Mouse (Mus musculus): ENCODE results near the gene Slc4a5. TPM values are rescaled to one million over a fixed set of nuclear protein-coding genes. Genes with fewer than 3 reads are reported as not detected.

Slc4a5 gene
- total RNA-seq, 1 experiment = 104 TPM

- Histone ChIP-seq H3K27ac (ENCODE audit: insufficient read depth, low read depth, low read length, poor library complexity, severe bottlenecking) (no peak overlapping the region), H3K9ac (ENCODE audit: insufficient read depth, low read depth, low read length, poor library complexity, severe bottlenecking) (no peak overlapping the region), H3K36me3 (ENCODE audit: control insufficient read depth, insufficient read depth, low read length, poor library complexity, severe bottlenecking) (no peaks in the 10 kb centered on the region), H3K4me3 (ENCODE audit: insufficient read depth in 1 of 2, low read depth in 1 of 2, low read length in 2 of 2, poor library complexity in 1 of 2, severe bottlenecking in 1 of 2) (no peak overlapping the region), H3K9me3 (ENCODE audit: control insufficient read depth, insufficient read depth, low read depth, low read length) (no peaks in the 10 kb centered on the region), H3K4me1 (ENCODE audit: control insufficient read depth in 2 of 2, insufficient read depth in 2 of 2, low read length in 2 of 2, poor library complexity in 1 of 2) (peaks cover 0 to 7% of the 10 kb centered on the region in 2 experiments; a peak in 2 of 4 replicates)
- in situ Hi-C loops (cut with MboI; ENCODE audit: low sequenced_read_pairs in 2 of 2, unreplicated experiment in 2 of 2) = no loop called here
- no peak for DNase-seq (ENCODE audit: low read depth, low spot score)
- TF ChIP-seq ZC3H11A (IDR thresholded peaks at IDR 0.05; ENCODE audit: borderline replicate concordance, low read depth, low read length) (no peak), CHD2 (IDR thresholded peaks at IDR 0.05; ENCODE audit: low read depth, low read length) (no peak), HCFC1 (IDR thresholded peaks at IDR 0.05; ENCODE audit: borderline replicate concordance, insufficient read depth, low read length) (no peak), MAFK (IDR thresholded peaks at IDR 0.05; ENCODE audit: insufficient read depth, low read depth, low read length) (no peak), ZNF384 (IDR thresholded peaks at IDR 0.05; ENCODE audit: low read depth, low read length) (no peak)
Observed at GRCm38 (mm10) chr6:83323652-83324419, 104.2 kb downstream of the Slc4a5 start.

- Histone ChIP-seq H3K9me3 (ENCODE audit: control insufficient read depth, insufficient read depth, low read depth, low read length) (no peaks in the 10 kb centered on the region), H3K4me1 (ENCODE audit: control insufficient read depth in 2 of 2, insufficient read depth in 2 of 2, low read length in 2 of 2, poor library complexity in 1 of 2) (peaks cover 0 to 7% of the 10 kb centered on the region in 2 experiments; a peak in 2 of 4 replicates), H3K36me3 (ENCODE audit: control insufficient read depth, insufficient read depth, low read length, poor library complexity, severe bottlenecking) (0 out of 2 replicates have a peak, but pooled peaks cover 2% of the 10 kb centered on the region), H3K4me3 (ENCODE audit: insufficient read depth in 1 of 2, low read depth in 1 of 2, low read length in 2 of 2, poor library complexity in 1 of 2, severe bottlenecking in 1 of 2) (peak within 1 kb of the TSS; percentile 81 to 95), H3K9ac (ENCODE audit: insufficient read depth, low read depth, low read length, poor library complexity, severe bottlenecking) (peak within 1 kb of the TSS; percentile 97), H3K27ac (ENCODE audit: insufficient read depth, low read depth, low read length, poor library complexity, severe bottlenecking) (peak within 1 kb of the TSS; percentile 64)
- in situ Hi-C loops (cut with MboI; ENCODE audit: low sequenced_read_pairs in 2 of 2, unreplicated experiment in 2 of 2) = no loop called here
- TF ChIP-seq ZC3H11A (IDR thresholded peaks at IDR 0.05; ENCODE audit: borderline replicate concordance, low read depth, low read length) = no peak
- peak; percentile 53; the same call in 1 of the 2 replicates for TF ChIP-seq HCFC1 (IDR thresholded peaks at IDR 0.05; ENCODE audit: borderline replicate concordance, insufficient read depth, low read length)
- no peak for TF ChIP-seq MAFK (IDR thresholded peaks at IDR 0.05; ENCODE audit: insufficient read depth, low read depth, low read length)
- no peak for TF ChIP-seq ZNF384 (IDR thresholded peaks at IDR 0.05; ENCODE audit: low read depth, low read length)
- TF ChIP-seq CHD2 (IDR thresholded peaks at IDR 0.05; ENCODE audit: low read depth, low read length) = peak; percentile 99
- peak; percentile 90 for DNase-seq (ENCODE audit: low read depth, low spot score)
Observed at GRCm38 (mm10) chr6:83325525-83326393, 106.1 kb downstream of the Slc4a5 start, which contains the start of the genes Mthfd2 and Mob1a. Gene Mthfd2, minus strand, starts transcription at chr6:83325908. Gene Mob1a, plus strand, starts transcription at chr6:83326016.

GRCm38 (mm10) chr6:83326394-83326736 is 106.7 kb downstream of the Slc4a5 start:
- Histone ChIP-seq H3K9ac (ENCODE audit: insufficient read depth, low read depth, low read length, poor library complexity, severe bottlenecking) (peak overlapping the region; percentile 97), H3K27ac (ENCODE audit: insufficient read depth, low read depth, low read length, poor library complexity, severe bottlenecking) (no peak overlapping the region), H3K36me3 (ENCODE audit: control insufficient read depth, insufficient read depth, low read length, poor library complexity, severe bottlenecking) (0 out of 2 replicates have a peak, but pooled peaks cover 2% of the 10 kb centered on the region), H3K9me3 (ENCODE audit: control insufficient read depth, insufficient read depth, low read depth, low read length) (no peaks in the 10 kb centered on the region), H3K4me3 (ENCODE audit: insufficient read depth in 1 of 2, low read depth in 1 of 2, low read length in 2 of 2, poor library complexity in 1 of 2, severe bottlenecking in 1 of 2) (peak overlapping the region; percentile 81 to 95), H3K4me1 (ENCODE audit: control insufficient read depth in 2 of 2, insufficient read depth in 2 of 2, low read length in 2 of 2, poor library complexity in 1 of 2) (peaks cover 0 to 7% of the 10 kb centered on the region in 2 experiments; a peak in 2 of 4 replicates)
- in situ Hi-C loops (cut with MboI; ENCODE audit: low sequenced_read_pairs in 2 of 2, unreplicated experiment in 2 of 2) = no loop called here
- TF ChIP-seq HCFC1 (IDR thresholded peaks at IDR 0.05; ENCODE audit: borderline replicate concordance, insufficient read depth, low read length) (no peak), CHD2 (IDR thresholded peaks at IDR 0.05; ENCODE audit: low read depth, low read length) (no peak), ZC3H11A (IDR thresholded peaks at IDR 0.05; ENCODE audit: borderline replicate concordance, low read depth, low read length) (no peak), ZNF384 (IDR thresholded peaks at IDR 0.05; ENCODE audit: low read depth, low read length) (no peak), MAFK (IDR thresholded peaks at IDR 0.05; ENCODE audit: insufficient read depth, low read depth, low read length) (no peak)
- DNase-seq (ENCODE audit: low read depth, low spot score) = no peak

- H3K27ac ChIP-seq (ENCODE audit: insufficient read depth, low read depth, low read length, poor library complexity, severe bottlenecking) = no peak overlapping the region
Observed at GRCm38 (mm10) chr6:83326761-83327160, 107.1 kb downstream of the Slc4a5 start.

More at GRCm38 (mm10) chr6:83326761-83327160, 107.1 kb downstream of the Slc4a5 start:
- DNase-seq (ENCODE audit: low read depth, low spot score) = no peak
- in situ Hi-C loops (cut with MboI; ENCODE audit: low sequenced_read_pairs in 2 of 2, unreplicated experiment in 2 of 2) = no loop called here
- Histone ChIP-seq H3K4me1 (ENCODE audit: control insufficient read depth in 2 of 2, insufficient read depth in 2 of 2, low read length in 2 of 2, poor library complexity in 1 of 2) (peaks cover 0 to 7% of the 10 kb centered on the region in 2 experiments; a peak in 2 of 4 replicates), H3K9ac (ENCODE audit: insufficient read depth, low read depth, low read length, poor library complexity, severe bottlenecking) (no peak overlapping the region; the same call in 1 of the 2 replicates), H3K9me3 (ENCODE audit: control insufficient read depth, insufficient read depth, low read depth, low read length) (no peaks in the 10 kb centered on the region), H3K4me3 (ENCODE audit: insufficient read depth in 1 of 2, low read depth in 1 of 2, low read length in 2 of 2, poor library complexity in 1 of 2, severe bottlenecking in 1 of 2) (peak overlapping the region; percentile 81 to 95; a peak in 3 of 4 replicates), H3K36me3 (ENCODE audit: control insufficient read depth, insufficient read depth, low read length, poor library complexity, severe bottlenecking) (0 out of 2 replicates have a peak, but pooled peaks cover 2% of the 10 kb centered on the region)
- TF ChIP-seq ZC3H11A (IDR thresholded peaks at IDR 0.05; ENCODE audit: borderline replicate concordance, low read depth, low read length) (no peak), HCFC1 (IDR thresholded peaks at IDR 0.05; ENCODE audit: borderline replicate concordance, insufficient read depth, low read length) (no peak), MAFK (IDR thresholded peaks at IDR 0.05; ENCODE audit: insufficient read depth, low read depth, low read length) (no peak)

All from ES-E14 (cell line).